Mouse (Mus musculus): ENCODE measurements around the gene Htra3.

The Htra3 gene

DNA sequence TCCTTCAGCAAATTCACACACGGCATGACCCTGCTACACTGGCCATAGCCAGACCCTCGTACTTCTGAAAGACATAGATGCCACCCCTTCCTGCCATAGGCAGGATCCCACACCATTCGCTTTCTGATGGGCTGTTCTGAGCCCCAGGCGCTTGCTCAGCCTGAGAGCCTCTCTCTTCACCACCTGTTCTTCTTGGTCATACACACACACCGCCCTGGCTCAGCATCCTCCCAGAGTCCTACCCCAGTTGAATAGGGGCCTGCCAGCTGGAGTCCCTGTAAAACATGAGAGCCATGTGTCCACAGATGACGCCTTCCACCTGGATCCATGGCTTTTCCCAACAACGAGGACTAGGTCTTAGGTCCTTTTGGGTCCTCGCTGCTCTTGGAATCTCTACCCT is 66.9 kb downstream of the Htra3 start:
- no peak for ATAC-seq (ENCODE audit: low TSS enrichment)

- ATAC-seq (ENCODE audit: low TSS enrichment): no peak
Observed at GRCm38 (mm10) chr5:35611900-35612299, 67.7 kb downstream of the Htra3 start.

- no peak for ATAC-seq (ENCODE audit: low TSS enrichment)
Observed at GRCm38 (mm10) chr5:35611170-35611569, 68.4 kb downstream of the Htra3 start.

DNA sequence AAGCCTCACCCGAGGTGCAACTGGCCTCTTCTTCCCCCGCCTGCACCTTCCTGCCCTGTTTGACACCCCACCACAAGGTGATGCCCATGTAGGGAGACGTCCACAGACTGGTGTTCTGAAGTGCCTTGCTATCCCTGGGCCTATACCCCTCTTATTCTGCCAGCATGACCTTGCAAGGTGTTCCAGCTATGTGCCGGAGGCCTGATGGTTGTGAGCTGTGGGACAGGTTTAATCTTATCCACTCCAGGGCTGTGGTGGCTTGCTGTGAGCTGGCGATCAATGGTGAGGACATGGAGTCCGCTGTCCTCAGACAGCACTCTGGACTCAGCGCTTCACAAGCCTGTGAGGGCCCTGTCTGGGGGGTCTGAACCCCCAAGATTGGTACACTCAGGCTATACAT is 69.2 kb downstream of the Htra3 start:
- no peak for ATAC-seq (ENCODE audit: low TSS enrichment)

GRCm38 (mm10) chr5:35609971-35610370 is 69.6 kb downstream of the Htra3 start:
- ATAC-seq (ENCODE audit: low TSS enrichment): no peak

GRCm38 (mm10) chr5:35609381-35609780 is 70.2 kb downstream of the Htra3 start:
- ATAC-seq (ENCODE audit: low TSS enrichment): no peak

DNA sequence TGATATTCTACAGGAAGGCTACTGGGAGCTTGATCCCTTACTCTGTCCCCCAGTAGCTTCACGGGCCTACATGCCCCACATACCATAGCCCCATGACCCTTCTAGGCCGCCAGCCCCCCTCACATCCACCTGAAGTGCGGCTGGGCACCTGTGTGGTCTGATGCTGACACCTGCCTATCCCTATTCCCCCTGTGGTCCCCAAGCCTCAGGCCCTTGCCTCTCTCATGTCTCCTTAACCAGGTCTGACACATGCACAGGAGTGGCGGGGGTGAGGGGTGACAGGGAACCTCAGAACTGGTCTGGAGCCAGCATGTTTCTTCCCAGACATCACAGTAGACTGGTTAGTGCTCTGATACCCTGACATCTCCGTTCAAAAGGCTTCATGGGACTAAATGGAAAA is 71.0 kb downstream of the Htra3 start:
- ATAC-seq (ENCODE audit: low TSS enrichment): no peak

DNA sequence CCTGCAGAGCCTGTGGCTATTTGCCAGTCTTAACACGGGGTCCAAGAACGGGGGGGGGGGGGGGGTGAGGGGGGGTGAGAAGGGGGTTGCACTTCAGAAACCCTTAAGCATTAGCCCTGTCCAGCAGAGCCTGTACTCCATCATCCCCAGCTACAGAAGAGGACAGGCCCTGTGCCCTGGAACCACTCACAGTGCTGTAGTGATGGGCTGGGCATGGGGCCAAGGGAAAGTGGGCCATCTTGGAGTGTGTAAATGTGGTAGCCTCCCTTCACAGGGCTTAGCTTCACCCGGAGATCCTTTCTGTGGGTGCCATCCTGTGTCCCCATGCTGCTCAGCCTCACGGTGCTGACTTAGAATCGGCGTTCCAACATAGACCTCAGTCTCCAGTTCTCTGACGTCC is 71.8 kb downstream of the Htra3 start:
- ATAC-seq (ENCODE audit: low TSS enrichment): 0 out of 2 replicates have a peak, but pooled peaks have one; percentile 29

- ATAC-seq (ENCODE audit: low TSS enrichment): no peak
Observed at GRCm38 (mm10) chr5:35606800-35607199, 72.8 kb downstream of the Htra3 start.

DNA sequence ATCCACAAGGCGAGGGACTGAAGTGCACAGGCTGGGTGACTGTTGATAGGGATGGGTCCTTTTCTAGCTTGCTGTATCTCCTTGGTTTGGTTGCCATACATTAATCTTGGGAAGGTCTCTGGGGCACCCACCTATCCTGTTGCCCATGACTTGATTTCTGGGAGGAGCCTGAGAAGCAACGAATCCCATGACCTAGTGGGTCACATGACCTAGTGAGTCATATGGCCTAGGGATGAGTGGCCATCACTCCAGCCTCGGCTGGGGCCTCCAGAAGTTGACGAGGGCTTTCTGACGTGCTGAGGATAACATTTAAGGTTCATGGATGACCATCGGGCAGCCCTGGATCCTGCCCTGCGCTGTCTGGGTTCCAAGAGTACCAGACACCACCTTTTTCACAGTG is 74.2 kb downstream of the Htra3 start:
- ATAC-seq (ENCODE audit: low TSS enrichment): no peak
